Mouse (Mus musculus) C2C12 (cell line): ENCODE results near the gene Cdh22.

Experiments
- CEBPB ChIP-seq: IDR thresholded peaks from one replicate; pipeline ENCODE4 v1.6.1; 2011; ENCODE audit warnings: low read depth, mild to moderate bottlenecking, control low read depth, moderate library complexity
- CTCF ChIP-seq: IDR thresholded peaks from one replicate; pipeline ENCODE4 v1.5.1; 2011; ENCODE audit not compliant: control insufficient read depth, insufficient read depth, insufficient read length
- FOSL1 ChIP-seq: IDR thresholded peaks from one replicate; pipeline ENCODE4 v1.8.0; 2011; ENCODE audit warnings: mild to moderate bottlenecking, low read length; ENCODE audit not compliant: poor library complexity, insufficient read depth, severe bottlenecking
- MAX ChIP-seq: IDR thresholded peaks from one replicate; pipeline ENCODE4 v1.6.1; 2011; ENCODE audit warnings: mild to moderate bottlenecking, control low read depth
- MYOD1 ChIP-seq: IDR thresholded peaks from one replicate; pipeline ENCODE4 v1.6.1; 2011; ENCODE audit warnings: low read depth; ENCODE audit not compliant: control insufficient read depth, insufficient read length

GRCm38 (mm10) chr2:165098861-165099260 lies 135.8 kb downstream of the Cdh22 start:
- TF ChIP-seq MAX (no peak), FOSL1 (no peak), CTCF (no peak), CEBPB (no peak), MYOD1 (no peak)
